Mouse (Mus musculus) stomach, postnatal 0 days (tissue): Measurements from ENCODE around the gene Tmem214. TPM values are rescaled to one million over a fixed set of nuclear protein-coding genes. Genes with fewer than 3 reads are reported as not detected.

Experiments
- ATAC-seq: fragments of 200-750 bp; cut with Nextera tagmentation; 2 replicates; pipeline ENCODE4 v1.8.0; 2017; ENCODE audit not compliant: low FRiP score, low TSS enrichment
- DNase-seq: peaks from one replicate; pipeline ENCODE4 v3.0.0-alpha.2; 2016; ENCODE audit warnings: low spot score
- H3K27ac ChIP-seq: fragments of 300-500 bp; sonication (generic); replicated peaks from 2 replicates; pipeline ENCODE4 v1.5.1; 2014; ENCODE audit warnings: mild to moderate bottlenecking, control low read depth
- H3K27me3 ChIP-seq: fragments of 300-500 bp; sonication (generic); 2 replicates; pipeline ENCODE4 v1.6.1; 2014; ENCODE audit warnings: low read length; ENCODE audit not compliant: control insufficient read depth, insufficient read depth
- H3K36me3 ChIP-seq: fragments of 300-500 bp; sonication (generic); 2 replicates; pipeline ENCODE4 v1.6.1; 2014; ENCODE audit warnings: low read length, mixed read lengths; ENCODE audit not compliant: control insufficient read depth, insufficient read depth
- H3K4me1 ChIP-seq: fragments of 300-500 bp; sonication (generic); replicated peaks from 2 replicates; pipeline ENCODE4 v1.6.1; 2014; ENCODE audit warnings: antibody characterized with exemption; ENCODE audit not compliant: control insufficient read depth, insufficient read depth
- H3K4me2 ChIP-seq: fragments of 300-500 bp; sonication (generic); replicated peaks from 2 replicates; pipeline ENCODE4 v1.6.1; 2014; ENCODE audit warnings: low read depth, mild to moderate bottlenecking, control low read depth, moderate library complexity
- H3K4me3 ChIP-seq: fragments of 300-500 bp; sonication (generic); 2 replicates; pipeline ENCODE4 v1.5.1; 2014; ENCODE audit warnings: low read depth, low read length, control low read depth
- H3K9ac ChIP-seq: fragments of 300-500 bp; sonication (generic); 2 replicates; pipeline ENCODE4 v1.6.1; 2014; ENCODE audit warnings: mild to moderate bottlenecking, low read length, control low read depth, mixed read lengths
- H3K9me3 ChIP-seq: fragments of 300-500 bp; sonication (generic); 2 replicates; pipeline ENCODE4 v1.6.1; 2016; ENCODE audit warnings: low read length; ENCODE audit not compliant: control insufficient read depth
- CTCF ChIP-seq: IDR thresholded peaks from 2 replicates; pipeline ENCODE4 v1.5.1; 2016; ENCODE audit warnings: antibody characterized with exemption, low read depth, mild to moderate bottlenecking, moderate library complexity
- EP300 ChIP-seq: optimal IDR thresholded peaks from 2 replicates; pipeline ENCODE3; 2016; ENCODE audit warnings: antibody characterized with exemption
- WGBS: fragments of 180-500 bp; shearing (Covaris S2); extraction: QIAGEN DNeasy Blood & Tissue Kit; methylation state at CpG from one replicate; pipeline ENCODE4 v1.1.7; 2014; 5-methylcytosine and 5-hydroxymethylcytosine counted together
- polyA plus RNA-seq: library from polyadenylated mRNA; unstranded; fragments of >200 nt; fragmentation: Nextera tagmentation; extraction: Ambion mirVana; gene quantifications from 2 replicates; pipeline ENCODE4 v1.2.1, GENCODE M21; 2015

The Tmem214 gene
- polyA plus RNA-seq, 1 experiment from 2014 or later, result 57.3 TPM

- Histone ChIP-seq H3K9ac (no peak overlapping the region), H3K27ac (no peak overlapping the region), H3K9me3 (no peaks in the 10 kb centered on the region), H3K36me3 (no peaks in the 10 kb centered on the region), H3K27me3 (no peaks in the 10 kb centered on the region), H3K4me3 (no peak overlapping the region), H3K4me1 (no peaks in the 10 kb centered on the region), H3K4me2 (no peak overlapping the region)
- no peak for DNase-seq
- TF ChIP-seq CTCF (no peak), EP300 (no peak)
- whole genome bisulfite sequencing, result 42% methylated on average over 7 of the region's 7 CpGs
- ATAC-seq, result peak; percentile 45; the same call in 1 of the 2 replicates
Observed at GRCm38 (mm10) chr5:30927945-30928529, 60.2 kb downstream of the Tmem214 start.

Other genes starting within 250 kb of the Tmem214 start
- gene Slc35f6, start 220.1 kb upstream of the Tmem214 start, polyA plus RNA-seq, result 30.6 and 35.6 TPM in 2 replicates
- 58.1 and 79.9 TPM in 2 replicates for gene Cenpa, start 201.2 kb upstream of the Tmem214 start, polyA plus RNA-seq
- 1.7 and 2.3 TPM in 2 replicates for gene Dpysl5, start 156.4 kb upstream of the Tmem214 start, polyA plus RNA-seq
- gene Mapre3, start 53.4 kb upstream of the Tmem214 start, polyA plus RNA-seq, result 14.1 and 15.5 TPM in 2 replicates
- gene Agbl5, start 20.7 kb downstream of the Tmem214 start, polyA plus RNA-seq, result 6.9 and 9.1 TPM in 2 replicates
- gene Ost4, start 39.8 kb downstream of the Tmem214 start, polyA plus RNA-seq, result 368 and 397 TPM in 2 replicates
- 85.6 and 97.0 TPM in 2 replicates for gene Emilin1, start 45.4 kb downstream of the Tmem214 start, polyA plus RNA-seq
- gene Khk, start 53.4 kb downstream of the Tmem214 start, polyA plus RNA-seq, result 28.4 and 33.6 TPM in 2 replicates
- gene Cgref1, start 77.6 kb downstream of the Tmem214 start, polyA plus RNA-seq, result 22.5 and 24.8 TPM in 2 replicates
- gene Preb, start 92.3 kb downstream of the Tmem214 start, polyA plus RNA-seq, result 88.1 and 93.1 TPM in 2 replicates
- 4.3 and 4.5 TPM in 2 replicates for gene Tcf23, start 100.7 kb downstream of the Tmem214 start, polyA plus RNA-seq
- 192 and 197 TPM in 2 replicates for gene Atraid, start 180.3 kb downstream of the Tmem214 start, polyA plus RNA-seq
- 4.2 TPM in 2 replicates for gene Slc5a6, start 180.9 kb downstream of the Tmem214 start, polyA plus RNA-seq
- gene Cad, start 186.8 kb downstream of the Tmem214 start, polyA plus RNA-seq, result 4.9 and 6.1 TPM in 2 replicates
- gene Dnajc5g, start 238.3 kb downstream of the Tmem214 start, polyA plus RNA-seq, result not detected in 2 replicates
- gene Slc30a3, start 240.2 kb downstream of the Tmem214 start, polyA plus RNA-seq, result 0.11 TPM in 1 of 2 replicates, not detected in the other
- gene Trim54, start 248.7 kb downstream of the Tmem214 start, polyA plus RNA-seq, result 0.06 TPM in 1 of 2 replicates, not detected in the other